Mouse (Mus musculus): Measurements from ENCODE around the gene Clptm1. TPM values are rescaled to one million over a fixed set of nuclear protein-coding genes. Genes with fewer than 3 reads are reported as not detected.

Clptm1 gene
- polyA plus RNA-seq, 1 experiment from 2014 or later: 84.6 TPM

GRCm38 (mm10) chr7:19701069-19701761 lies 36.4 kb upstream of the Clptm1 start:
- no peak overlapping the region for H3K4me3 ChIP-seq (ENCODE audit: low read depth, low read length)
- H3K9me3 ChIP-seq (ENCODE audit: control insufficient read depth, low read length): no peaks in the 10 kb centered on the region
- peaks cover 12% of the 10 kb centered on the region for H3K36me3 ChIP-seq (ENCODE audit: control insufficient read depth, insufficient read depth, low read length)
- DNase-seq (ENCODE audit: low spot score) (peak; percentile 83), ATAC-seq (replicated peaks; ENCODE audit: low FRiP score, low TSS enrichment, low read depth) (peak; percentile 85)
- no peaks in the 10 kb centered on the region for H3K27me3 ChIP-seq (replicated peaks; ENCODE audit: control insufficient read depth, insufficient read depth, low read length)
- H3K4me1 ChIP-seq (replicated peaks; ENCODE audit: control insufficient read depth, insufficient read depth, low read length): peaks cover 21% of the 10 kb centered on the region
- WGBS: 30% methylated on average over 21 of the region's 22 CpGs
- no peak overlapping the region for H3K4me2 ChIP-seq (ENCODE audit: low read length)
- H3K27ac ChIP-seq (ENCODE audit: low read depth): peak overlapping the region; percentile 29; the same call in 1 of the 2 replicates
- H3K9ac ChIP-seq (ENCODE audit: low read length): no peak overlapping the region

- Histone ChIP-seq H3K27me3 (replicated peaks; ENCODE audit: control insufficient read depth, insufficient read depth, low read length) (no peaks in the 10 kb centered on the region), H3K9ac (ENCODE audit: low read length) (no peak overlapping the region), H3K36me3 (ENCODE audit: control insufficient read depth, insufficient read depth, low read length) (peaks cover 11% of the 10 kb centered on the region), H3K9me3 (ENCODE audit: control insufficient read depth, low read length) (no peaks in the 10 kb centered on the region), H3K27ac (ENCODE audit: low read depth) (no peak overlapping the region), H3K4me3 (ENCODE audit: low read depth, low read length) (no peak overlapping the region), H3K4me2 (ENCODE audit: low read length) (no peak overlapping the region), H3K4me1 (replicated peaks; ENCODE audit: control insufficient read depth, insufficient read depth, low read length) (peaks cover 21% of the 10 kb centered on the region)
- peak; percentile 13; the same call in 1 of the 2 replicates for ATAC-seq (replicated peaks; ENCODE audit: low FRiP score, low TSS enrichment, low read depth)
- 55% methylated on average over 12 of the region's 12 CpGs for WGBS
- DNase-seq (ENCODE audit: low spot score): no peak
Observed at GRCm38 (mm10) chr7:19700299-19701068, 35.7 kb upstream of the Clptm1 start.

GRCm38 (mm10) chr7:19699827-19700148 lies 35.0 kb upstream of the Clptm1 start:
- Histone ChIP-seq H3K9ac (ENCODE audit: low read length) (no peak overlapping the region), H3K27ac (ENCODE audit: low read depth) (no peak overlapping the region), H3K4me2 (ENCODE audit: low read length) (no peak overlapping the region), H3K27me3 (replicated peaks; ENCODE audit: control insufficient read depth, insufficient read depth, low read length) (no peaks in the 10 kb centered on the region), H3K9me3 (ENCODE audit: control insufficient read depth, low read length) (no peaks in the 10 kb centered on the region), H3K4me1 (replicated peaks; ENCODE audit: control insufficient read depth, insufficient read depth, low read length) (peaks cover 21% of the 10 kb centered on the region), H3K36me3 (ENCODE audit: control insufficient read depth, insufficient read depth, low read length) (peaks cover 11% of the 10 kb centered on the region), H3K4me3 (ENCODE audit: low read depth, low read length) (no peak overlapping the region)
- no peak for ATAC-seq (replicated peaks; ENCODE audit: low FRiP score, low TSS enrichment, low read depth)
- no peak for DNase-seq (ENCODE audit: low spot score)
- WGBS: 78% methylated on average over 4 of the region's 4 CpGs

GRCm38 (mm10) chr7:19698907-19699826 lies 34.3 kb upstream of the Clptm1 start, which contains the start of gene Apoe:
Gene Apoe (minus strand): TSS chr7:19699188.
- Histone ChIP-seq H3K4me2 (ENCODE audit: low read length) (peak within 1 kb of the TSS; percentile 52), H3K27ac (ENCODE audit: low read depth) (no peak within 1 kb of the TSS), H3K27me3 (replicated peaks; ENCODE audit: control insufficient read depth, insufficient read depth, low read length) (no peaks in the 10 kb centered on the region), H3K9me3 (ENCODE audit: control insufficient read depth, low read length) (no peaks in the 10 kb centered on the region), H3K4me3 (ENCODE audit: low read depth, low read length) (peak within 1 kb of the TSS; percentile 35), H3K9ac (ENCODE audit: low read length) (peak within 1 kb of the TSS; percentile 46), H3K36me3 (ENCODE audit: control insufficient read depth, insufficient read depth, low read length) (peaks cover 11% of the 10 kb centered on the region), H3K4me1 (replicated peaks; ENCODE audit: control insufficient read depth, insufficient read depth, low read length) (peaks cover 21% of the 10 kb centered on the region)
- DNase-seq (ENCODE audit: low spot score): peak; percentile 67
- WGBS: 5% methylated on average over 20 of the region's 20 CpGs
- ATAC-seq (replicated peaks; ENCODE audit: low FRiP score, low TSS enrichment, low read depth): no peak; the same call in 1 of the 2 replicates

GRCm38 (mm10) chr7:19697949-19698906 lies 33.4 kb upstream of the Clptm1 start:
- Histone ChIP-seq H3K4me3 (ENCODE audit: low read depth, low read length) (peak overlapping the region; percentile 35), H3K9me3 (ENCODE audit: control insufficient read depth, low read length) (no peaks in the 10 kb centered on the region), H3K9ac (ENCODE audit: low read length) (peak overlapping the region; percentile 46), H3K36me3 (ENCODE audit: control insufficient read depth, insufficient read depth, low read length) (peaks cover 10% of the 10 kb centered on the region), H3K4me2 (ENCODE audit: low read length) (peak overlapping the region; percentile 52), H3K27me3 (replicated peaks; ENCODE audit: control insufficient read depth, insufficient read depth, low read length) (no peaks in the 10 kb centered on the region), H3K4me1 (replicated peaks; ENCODE audit: control insufficient read depth, insufficient read depth, low read length) (peaks cover 24% of the 10 kb centered on the region), H3K27ac (ENCODE audit: low read depth) (no peak overlapping the region)
- 3% methylated on average over 28 of the region's 28 CpGs for WGBS
- ATAC-seq (replicated peaks; ENCODE audit: low FRiP score, low TSS enrichment, low read depth): no peak
- peak; percentile 71 for DNase-seq (ENCODE audit: low spot score)

DNA sequence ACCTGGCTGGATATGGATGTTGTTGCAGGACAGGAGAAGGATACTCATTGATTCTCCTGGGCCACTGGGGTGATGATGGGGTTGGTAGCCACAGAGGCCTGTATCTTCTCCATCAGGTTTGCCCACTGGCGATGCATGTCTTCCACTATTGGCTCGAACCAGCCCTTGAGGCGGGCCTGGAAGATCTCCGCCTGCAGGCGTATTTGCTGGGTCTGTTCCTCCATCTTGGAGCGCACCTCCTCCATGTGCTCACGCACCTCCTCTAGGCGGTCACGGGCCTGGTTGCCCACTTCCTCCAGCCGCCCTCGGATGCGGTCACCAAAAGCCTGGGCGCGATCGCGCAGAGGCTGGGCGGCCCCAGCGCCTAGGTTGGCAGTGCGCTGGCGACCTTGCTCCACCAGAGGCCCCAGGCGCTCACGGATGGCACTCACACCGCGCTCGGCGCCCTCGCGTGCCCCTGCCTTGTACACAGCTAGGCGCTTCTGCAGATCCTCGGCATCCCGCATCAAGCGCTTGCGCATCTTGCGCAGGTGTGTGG lies 31.6 kb upstream of the Clptm1 start:
- Histone ChIP-seq H3K4me2 (ENCODE audit: low read length) (no peak overlapping the region), H3K27me3 (replicated peaks; ENCODE audit: control insufficient read depth, insufficient read depth, low read length) (no peaks in the 10 kb centered on the region), H3K36me3 (ENCODE audit: control insufficient read depth, insufficient read depth, low read length) (no peaks in the 10 kb centered on the region), H3K4me3 (ENCODE audit: low read depth, low read length) (no peak overlapping the region), H3K9ac (ENCODE audit: low read length) (no peak overlapping the region), H3K4me1 (replicated peaks; ENCODE audit: control insufficient read depth, insufficient read depth, low read length) (peaks cover 25% of the 10 kb centered on the region), H3K9me3 (ENCODE audit: control insufficient read depth, low read length) (no peaks in the 10 kb centered on the region), H3K27ac (ENCODE audit: low read depth) (no peak overlapping the region)
- DNase-seq (ENCODE audit: low spot score) (no peak), ATAC-seq (replicated peaks; ENCODE audit: low FRiP score, low TSS enrichment, low read depth) (no peak)
- 96% methylated on average over 34 of the region's 34 CpGs for whole genome bisulfite sequencing

DNA sequence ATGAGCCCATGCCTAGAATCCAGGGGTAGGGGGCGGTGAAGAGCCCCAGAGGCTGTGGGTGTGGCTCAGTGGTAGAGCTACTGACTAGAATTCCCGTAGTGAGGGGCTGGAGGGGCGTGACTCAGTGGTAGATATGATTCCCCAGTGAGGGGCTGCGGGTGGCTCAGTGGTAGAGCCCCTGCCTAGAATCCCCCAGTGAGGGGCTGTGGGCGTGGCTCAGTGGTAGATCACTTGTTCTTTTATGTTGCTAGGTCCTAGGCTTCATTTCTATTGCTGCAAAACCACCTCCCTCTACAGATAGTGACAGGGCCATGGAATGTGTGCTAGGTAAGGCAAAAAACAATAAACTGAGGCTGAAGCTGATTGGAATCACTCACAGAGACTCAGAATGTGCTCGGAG lies 31.0 kb upstream of the Clptm1 start:
- Histone ChIP-seq H3K27ac (ENCODE audit: low read depth) (no peak overlapping the region), H3K9ac (ENCODE audit: low read length) (no peak overlapping the region), H3K4me1 (replicated peaks; ENCODE audit: control insufficient read depth, insufficient read depth, low read length) (peaks cover 24% of the 10 kb centered on the region), H3K4me3 (ENCODE audit: low read depth, low read length) (no peak overlapping the region), H3K4me2 (ENCODE audit: low read length) (no peak overlapping the region), H3K36me3 (ENCODE audit: control insufficient read depth, insufficient read depth, low read length) (no peaks in the 10 kb centered on the region), H3K27me3 (replicated peaks; ENCODE audit: control insufficient read depth, insufficient read depth, low read length) (no peaks in the 10 kb centered on the region), H3K9me3 (ENCODE audit: control insufficient read depth, low read length) (no peaks in the 10 kb centered on the region)
- no peak for DNase-seq (ENCODE audit: low spot score)
- ATAC-seq (replicated peaks; ENCODE audit: low FRiP score, low TSS enrichment, low read depth): no peak
- 83% methylated on average over 6 of the region's 6 CpGs for WGBS
